Mouse (Mus musculus) megakaryocyte, embryonic 14.5 days (primary cell): ENCODE measurements around the gene Nat9.

ENCODE experiments used
- FLI1 ChIP-seq: IDR thresholded peaks from 2 replicates; pipeline ENCODE4 v1.6.1; 2012; ENCODE audit warnings: low read length, inconsistent platforms, mixed read lengths
- GATA1 ChIP-seq: IDR thresholded peaks from 3 replicates; pipeline ENCODE4 v1.6.1; 2012; ENCODE audit warnings: mixed read lengths, low read length, inconsistent platforms, borderline replicate concordance

- no peak for TF ChIP-seq GATA1
- TF ChIP-seq FLI1: no peak
Measured at GRCm38 (mm10) chr11:115163568-115164150, 24.0 kb downstream of the Nat9 start.
